Mouse (Mus musculus): Measurements from ENCODE around the gene Rps6ka3.
A peak's percentile ranks its signal among the peaks of the same experiment; 100 is the strongest.

Gene Rps6ka3

GRCm38 (mm10) chrX:159321342-159321741 lies 111.2 kb downstream of the Rps6ka3 start:
- DNase-seq (ENCODE audit: inconsistent ontology term) = peak; percentile 7

GRCm38 (mm10) chrX:159364506-159364905 lies 154.4 kb downstream of the Rps6ka3 start:
- DNase-seq (ENCODE audit: inconsistent ontology term) = no peak

GRCm38 (mm10) chrX:159371831-159372752 lies 162.0 kb downstream of the Rps6ka3 start, which contains the start of gene Eif1ax:
TSS of gene Eif1ax (plus strand) at chrX:159372178.
- DNase-seq (ENCODE audit: inconsistent ontology term) = peak; percentile 95

- no peak for DNase-seq (ENCODE audit: inconsistent ontology term)
Measured at GRCm38 (mm10) chrX:159372753-159373144, 162.6 kb downstream of the Rps6ka3 start.

GRCm38 (mm10) chrX:159387105-159387504 lies 177.0 kb downstream of the Rps6ka3 start:
- peak; percentile 37 for DNase-seq (ENCODE audit: inconsistent ontology term)

GRCm38 (mm10) chrX:159388953-159389352 lies 178.8 kb downstream of the Rps6ka3 start:
- no peak for DNase-seq (ENCODE audit: inconsistent ontology term)

GRCm38 (mm10) chrX:159390347-159390962 lies 180.3 kb downstream of the Rps6ka3 start:
- DNase-seq (ENCODE audit: inconsistent ontology term) = no peak

- no peak for DNase-seq (ENCODE audit: inconsistent ontology term)
Measured at GRCm38 (mm10) chrX:159391239-159391638, 181.1 kb downstream of the Rps6ka3 start.

- peak; percentile 11 for DNase-seq (ENCODE audit: inconsistent ontology term)
Measured at GRCm38 (mm10) chrX:159409253-159409652, 199.1 kb downstream of the Rps6ka3 start.

GRCm38 (mm10) chrX:159414130-159414828 lies 204.2 kb downstream of the Rps6ka3 start, which contains the start of gene Map7d2:
TSS of gene Map7d2 (plus strand) at chrX:159414572.
- DNase-seq (ENCODE audit: inconsistent ontology term) = peak; percentile 21

GRCm38 (mm10) chrX:159414829-159415673 lies 204.9 kb downstream of the Rps6ka3 start:
- DNase-seq (ENCODE audit: inconsistent ontology term) = peak; percentile 9
